Mouse (Mus musculus) cerebellum, adult 2 months (tissue): ENCODE measurements at regions not wholly inside any gene's neighbourhood (a gene's known extent, or its start where the extent isn't known, plus 50 kb on each side); places are given as distances from the start of the nearest gene placed in this dataset.

Experiments
- CTCF ChIP-seq: fragments of 200-500 bp; IDR thresholded peaks from 2 replicates; pipeline ENCODE4 v1.5.1; 2011; ENCODE audit warnings: low read depth, mild to moderate bottlenecking, control low read depth, low read length, moderate library complexity, borderline replicate concordance; ENCODE audit not compliant: insufficient read depth
- POLR2A ChIP-seq: fragments of 200-500 bp; IDR thresholded peaks from 2 replicates; pipeline ENCODE4 v1.6.1; 2011; ENCODE audit warnings: low read length, control low read depth, borderline replicate concordance; ENCODE audit not compliant: insufficient read depth

DNA sequence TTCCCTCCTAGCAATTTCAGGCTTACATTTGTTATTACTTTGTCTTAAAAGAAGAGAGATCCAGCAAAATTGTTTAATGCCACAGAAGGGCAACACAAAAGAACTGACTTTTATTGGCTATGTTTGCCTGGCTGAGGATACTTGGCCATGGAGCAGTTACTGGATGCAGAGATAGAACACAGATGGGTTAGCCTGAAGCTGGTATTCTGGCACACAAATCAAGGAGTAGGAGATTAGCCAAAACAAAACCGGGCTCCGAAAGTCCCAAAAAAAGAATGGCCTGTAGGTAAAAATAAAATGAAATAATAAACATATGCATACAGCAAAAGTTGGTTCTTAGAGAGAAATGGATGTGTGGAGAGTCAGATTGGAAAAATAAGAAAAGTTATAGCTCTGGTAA is 78.2 kb upstream of the Tmtc2 start:
- TF ChIP-seq CTCF (no peak), POLR2A (no peak)
